Mouse (Mus musculus): ENCODE measurements around the gene N4bp2l2. TPM values are rescaled to one million over a fixed set of nuclear protein-coding genes. Genes with fewer than 3 reads are reported as not detected.
"Not testable (repeated sequence)": the region's sequence is repeated elsewhere in the genome, so short reads cannot be mapped to it uniquely, and the experiment has no call there.

N4bp2l2 gene
- polyA plus RNA-seq, 1 experiment from 2014 or later, result 25.5 TPM

- not testable (repeated sequence) for H3K27ac ChIP-seq (ENCODE audit: low read depth, low read length); H3K9ac ChIP-seq (ENCODE audit: low read depth, low read length); H3K4me3 ChIP-seq (ENCODE audit: low read length); H3K27me3 ChIP-seq (replicated peaks; ENCODE audit: control insufficient read depth, insufficient read depth, low read length); H3K36me3 ChIP-seq (ENCODE audit: control insufficient read depth, insufficient read depth, low read length); H3K9me3 ChIP-seq (ENCODE audit: control insufficient read depth, low read length); H3K4me2 ChIP-seq (ENCODE audit: low read length); ATAC-seq
- H3K4me1 ChIP-seq (ENCODE audit: control insufficient read depth, insufficient read depth, low read depth, low read length), result peaks cover 21% of the 10 kb centered on the region
- 99% methylated on average over 3 of the region's 3 CpGs for WGBS
These were observed 5.7 kb downstream of the N4bp2l2 start for GRCm38 (mm10) chr5:150660296-150660695.

GRCm38 (mm10) chr5:150659425-150659824 lies 6.6 kb downstream of the N4bp2l2 start:
- WGBS, result 96% methylated on average over 6 of the region's 6 CpGs
- H3K4me2 ChIP-seq (ENCODE audit: low read length), result not testable (repeated sequence)

GRCm38 (mm10) chr5:150654548-150654947 lies 11.4 kb downstream of the N4bp2l2 start:
- Histone ChIP-seq H3K4me3 (ENCODE audit: low read length) (no peak overlapping the region), H3K27ac (ENCODE audit: low read depth, low read length) (no peak overlapping the region), H3K9ac (ENCODE audit: low read depth, low read length) (no peak overlapping the region), H3K36me3 (ENCODE audit: control insufficient read depth, insufficient read depth, low read length) (no peaks in the 10 kb centered on the region; the same call in 1 of the 2 replicates), H3K4me2 (ENCODE audit: low read length) (no peak overlapping the region), H3K9me3 (ENCODE audit: control insufficient read depth, low read length) (no peaks in the 10 kb centered on the region), H3K4me1 (ENCODE audit: control insufficient read depth, insufficient read depth, low read depth, low read length) (peaks cover 8% of the 10 kb centered on the region), H3K27me3 (replicated peaks; ENCODE audit: control insufficient read depth, insufficient read depth, low read length) (no peaks in the 10 kb centered on the region)
- ATAC-seq, result no peak

More at GRCm38 (mm10) chr5:150659425-150659824, 6.6 kb downstream of the N4bp2l2 start:
- H3K36me3 ChIP-seq (ENCODE audit: control insufficient read depth, insufficient read depth, low read length); H3K9ac ChIP-seq (ENCODE audit: low read depth, low read length); H3K4me3 ChIP-seq (ENCODE audit: low read length); H3K27ac ChIP-seq (ENCODE audit: low read depth, low read length); ATAC-seq; H3K27me3 ChIP-seq (replicated peaks; ENCODE audit: control insufficient read depth, insufficient read depth, low read length); H3K9me3 ChIP-seq (ENCODE audit: control insufficient read depth, low read length): not testable (repeated sequence)
- H3K4me1 ChIP-seq (ENCODE audit: control insufficient read depth, insufficient read depth, low read depth, low read length), result peaks cover 21% of the 10 kb centered on the region

- Histone ChIP-seq H3K27ac (ENCODE audit: low read depth, low read length) (no peak overlapping the region), H3K4me2 (ENCODE audit: low read length) (no peak overlapping the region), H3K36me3 (ENCODE audit: control insufficient read depth, insufficient read depth, low read length) (no peaks in the 10 kb centered on the region; the same call in 1 of the 2 replicates), H3K9ac (ENCODE audit: low read depth, low read length) (no peak overlapping the region), H3K4me3 (ENCODE audit: low read length) (no peak overlapping the region), H3K9me3 (ENCODE audit: control insufficient read depth, low read length) (no peaks in the 10 kb centered on the region), H3K4me1 (ENCODE audit: control insufficient read depth, insufficient read depth, low read depth, low read length) (peaks cover 1% of the 10 kb centered on the region), H3K27me3 (replicated peaks; ENCODE audit: control insufficient read depth, insufficient read depth, low read length) (no peaks in the 10 kb centered on the region)
- no peak for ATAC-seq
- WGBS, result 90% methylated on average over 2 of the region's 2 CpGs
These were observed 13.4 kb downstream of the N4bp2l2 start for GRCm38 (mm10) chr5:150652578-150652977.

- no peak overlapping the region for H3K4me2 ChIP-seq (ENCODE audit: low read length)
- H3K27ac ChIP-seq (ENCODE audit: low read depth, low read length), result no peak overlapping the region
- 95% methylated on average over 4 of the region's 4 CpGs for WGBS
- no peak for ATAC-seq
- H3K27me3 ChIP-seq (replicated peaks; ENCODE audit: control insufficient read depth, insufficient read depth, low read length), result no peaks in the 10 kb centered on the region
- H3K9ac ChIP-seq (ENCODE audit: low read depth, low read length), result no peak overlapping the region
- H3K9me3 ChIP-seq (ENCODE audit: control insufficient read depth, low read length), result no peaks in the 10 kb centered on the region
- no peaks in the 10 kb centered on the region for H3K4me1 ChIP-seq (ENCODE audit: control insufficient read depth, insufficient read depth, low read depth, low read length)
- no peak overlapping the region for H3K4me3 ChIP-seq (ENCODE audit: low read length)
- peaks cover 9% of the 10 kb centered on the region for H3K36me3 ChIP-seq (ENCODE audit: control insufficient read depth, insufficient read depth, low read length)
These were observed 21.1 kb downstream of the N4bp2l2 start for GRCm38 (mm10) chr5:150644926-150645325.

GRCm38 (mm10) chr5:150643390-150643789 lies 22.6 kb downstream of the N4bp2l2 start:
- not testable (repeated sequence) for H3K27me3 ChIP-seq (replicated peaks; ENCODE audit: control insufficient read depth, insufficient read depth, low read length); H3K4me3 ChIP-seq (ENCODE audit: low read length); H3K36me3 ChIP-seq (ENCODE audit: control insufficient read depth, insufficient read depth, low read length); H3K9ac ChIP-seq (ENCODE audit: low read depth, low read length); H3K4me1 ChIP-seq (ENCODE audit: control insufficient read depth, insufficient read depth, low read depth, low read length); H3K9me3 ChIP-seq (ENCODE audit: control insufficient read depth, low read length); ATAC-seq; H3K4me2 ChIP-seq (ENCODE audit: low read length); H3K27ac ChIP-seq (ENCODE audit: low read depth, low read length)
- WGBS, result 95% methylated on average over 4 of the region's 4 CpGs

GRCm38 (mm10) chr5:150641440-150641839 lies 24.5 kb downstream of the N4bp2l2 start:
- Histone ChIP-seq H3K27me3 (replicated peaks; ENCODE audit: control insufficient read depth, insufficient read depth, low read length) (no peaks in the 10 kb centered on the region), H3K4me1 (ENCODE audit: control insufficient read depth, insufficient read depth, low read depth, low read length) (no peaks in the 10 kb centered on the region), H3K9ac (ENCODE audit: low read depth, low read length) (no peak overlapping the region), H3K36me3 (ENCODE audit: control insufficient read depth, insufficient read depth, low read length) (peaks cover 12% of the 10 kb centered on the region), H3K9me3 (ENCODE audit: control insufficient read depth, low read length) (no peaks in the 10 kb centered on the region), H3K27ac (ENCODE audit: low read depth, low read length) (no peak overlapping the region), H3K4me3 (ENCODE audit: low read length) (no peak overlapping the region), H3K4me2 (ENCODE audit: low read length) (no peak overlapping the region)
- no peak for ATAC-seq
- 95% methylated on average over 3 of the region's 3 CpGs for WGBS

GRCm38 (mm10) chr5:150629692-150630091 lies 36.3 kb downstream of the N4bp2l2 start:
- Histone ChIP-seq H3K9me3 (ENCODE audit: control insufficient read depth, low read length) (no peaks in the 10 kb centered on the region), H3K4me1 (ENCODE audit: control insufficient read depth, insufficient read depth, low read depth, low read length) (no peaks in the 10 kb centered on the region), H3K9ac (ENCODE audit: low read depth, low read length) (no peak overlapping the region), H3K4me2 (ENCODE audit: low read length) (no peak overlapping the region), H3K27me3 (replicated peaks; ENCODE audit: control insufficient read depth, insufficient read depth, low read length) (no peaks in the 10 kb centered on the region), H3K27ac (ENCODE audit: low read depth, low read length) (no peak overlapping the region), H3K4me3 (ENCODE audit: low read length) (no peak overlapping the region), H3K36me3 (ENCODE audit: control insufficient read depth, insufficient read depth, low read length) (no peaks in the 10 kb centered on the region)
- no peak for ATAC-seq
- WGBS, result 80% methylated on average over 2 of the region's 2 CpGs

GRCm38 (mm10) chr5:150629272-150629671 lies 36.7 kb downstream of the N4bp2l2 start:
- 88% methylated on average over 1 of the region's 1 CpGs for WGBS
- no peak for ATAC-seq
- H3K4me3 ChIP-seq (ENCODE audit: low read length), result no peak overlapping the region
- H3K36me3 ChIP-seq (ENCODE audit: control insufficient read depth, insufficient read depth, low read length), result no peaks in the 10 kb centered on the region
- H3K4me1 ChIP-seq (ENCODE audit: control insufficient read depth, insufficient read depth, low read depth, low read length), result no peaks in the 10 kb centered on the region
- no peaks in the 10 kb centered on the region for H3K27me3 ChIP-seq (replicated peaks; ENCODE audit: control insufficient read depth, insufficient read depth, low read length)
- no peak overlapping the region for H3K4me2 ChIP-seq (ENCODE audit: low read length)
- no peaks in the 10 kb centered on the region for H3K9me3 ChIP-seq (ENCODE audit: control insufficient read depth, low read length)
- no peak overlapping the region for H3K9ac ChIP-seq (ENCODE audit: low read depth, low read length)
- H3K27ac ChIP-seq (ENCODE audit: low read depth, low read length), result no peak overlapping the region

- 87% methylated on average over 7 of the region's 7 CpGs for WGBS
- H3K27ac ChIP-seq (ENCODE audit: low read depth, low read length), result no peak overlapping the region
These were observed 40.5 kb downstream of the N4bp2l2 start for GRCm38 (mm10) chr5:150625528-150625927.

More at GRCm38 (mm10) chr5:150625528-150625927, 40.5 kb downstream of the N4bp2l2 start:
- Histone ChIP-seq H3K4me1 (ENCODE audit: control insufficient read depth, insufficient read depth, low read depth, low read length) (no peaks in the 10 kb centered on the region), H3K4me3 (ENCODE audit: low read length) (no peak overlapping the region), H3K4me2 (ENCODE audit: low read length) (no peak overlapping the region), H3K36me3 (ENCODE audit: control insufficient read depth, insufficient read depth, low read length) (no peaks in the 10 kb centered on the region), H3K9ac (ENCODE audit: low read depth, low read length) (no peak overlapping the region), H3K27me3 (replicated peaks; ENCODE audit: control insufficient read depth, insufficient read depth, low read length) (no peaks in the 10 kb centered on the region), H3K9me3 (ENCODE audit: control insufficient read depth, low read length) (no peaks in the 10 kb centered on the region)
- no peak for ATAC-seq

All from hindbrain, embryonic 16.5 days (tissue).